Mouse (Mus musculus): ENCODE results near the gene Man1c1. TPM values are rescaled to one million over a fixed set of nuclear protein-coding genes. Genes with fewer than 3 reads are reported as not detected.

Man1c1 gene
- total RNA-seq, 2 experiments from 2014 or later: 16.7 to 17.9 TPM

DNA sequence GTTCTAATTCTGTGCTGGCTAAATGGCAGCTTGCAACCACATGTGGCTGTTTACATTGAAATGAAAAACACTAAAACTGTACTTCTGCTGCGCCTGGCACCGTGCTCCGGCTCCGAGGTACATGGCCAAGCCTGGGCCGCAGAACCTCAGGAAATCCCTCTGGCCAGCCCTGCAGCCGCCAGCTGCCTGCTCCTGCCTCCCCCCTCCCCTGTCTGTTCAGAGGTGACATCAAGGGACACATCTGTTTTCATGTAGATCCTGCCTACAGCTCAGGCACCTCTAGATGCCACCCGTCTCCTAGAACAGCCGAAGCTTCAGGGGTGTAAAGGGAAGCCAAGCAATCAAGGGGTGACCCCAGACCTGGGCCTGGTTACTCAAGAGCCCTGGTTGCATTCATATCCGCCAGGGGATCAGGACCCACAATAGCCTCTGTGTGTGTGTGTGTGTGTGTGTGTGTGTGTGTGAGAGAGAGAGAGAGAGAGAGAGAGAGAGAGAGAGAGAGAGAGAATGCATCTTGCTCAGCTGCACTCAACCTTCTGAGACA lies 145.4 kb downstream of the Man1c1 start:
- peak in 1 of 2 experiments; percentile 59 for DNase-seq (ENCODE audit: low spot score in 2 of 2)

GRCm38 (mm10) chr4:134557626-134558249 lies 146.4 kb downstream of the Man1c1 start:
- DNase-seq (ENCODE audit: low spot score in 2 of 2): no peak

GRCm38 (mm10) chr4:134555956-134556580 lies 148.0 kb downstream of the Man1c1 start:
- peak in 1 of 2 experiments; percentile 53 for DNase-seq (ENCODE audit: low spot score in 2 of 2)

GRCm38 (mm10) chr4:134553631-134554030 lies 150.5 kb downstream of the Man1c1 start:
- DNase-seq (ENCODE audit: low spot score in 2 of 2): no peak

DNA sequence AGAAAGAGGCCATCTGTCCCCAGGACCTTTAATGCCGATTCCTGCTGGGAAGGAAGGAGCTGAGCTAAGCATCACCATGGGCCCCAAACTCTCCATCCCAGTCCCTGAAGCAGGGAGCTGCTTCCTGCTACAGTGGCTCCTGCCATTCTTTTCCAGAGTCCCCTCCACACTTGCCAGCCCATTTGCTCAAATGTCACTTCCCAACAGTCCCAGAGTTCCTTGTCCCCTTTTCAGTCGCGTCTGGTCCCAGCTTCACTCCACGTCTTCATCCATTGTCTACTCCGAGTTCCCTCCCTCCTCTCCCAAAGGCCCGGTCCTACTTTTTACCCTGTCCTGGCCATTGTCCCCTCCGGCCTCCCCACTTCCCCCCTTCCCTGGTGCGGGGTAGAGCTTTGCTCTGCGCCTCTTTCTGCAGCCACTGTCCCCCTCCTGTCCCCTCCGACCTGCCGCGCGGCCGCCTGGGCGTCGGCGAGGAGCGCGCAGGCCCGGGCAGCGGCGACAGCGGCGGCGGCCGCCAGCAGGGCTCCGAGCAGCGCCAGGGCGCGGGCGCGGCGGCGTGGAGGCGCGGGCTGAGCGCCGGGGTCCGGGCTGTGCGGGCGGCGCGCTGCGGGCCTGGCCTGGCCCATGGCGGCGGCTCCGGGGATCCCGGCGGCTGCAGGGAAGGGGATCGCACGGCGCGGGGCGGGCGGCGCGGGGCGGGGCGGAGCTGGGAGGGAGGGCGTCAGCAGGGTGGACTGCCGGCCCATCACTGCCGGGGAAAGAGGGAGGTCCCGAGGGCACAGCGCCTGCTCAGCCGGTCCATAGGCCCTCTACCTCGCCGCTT lies 152.4 kb downstream of the Man1c1 start, which contains the start of gene Selenon:
TSS of gene Selenon (minus strand) at position 673 of the 823 bp plus-strand sequence.
- peak; percentile 57 to 72 for DNase-seq (ENCODE audit: low spot score in 2 of 2)

GRCm38 (mm10) chr4:134549899-134550298 lies 154.2 kb downstream of the Man1c1 start:
- no peak for DNase-seq (ENCODE audit: low spot score in 2 of 2)

DNA sequence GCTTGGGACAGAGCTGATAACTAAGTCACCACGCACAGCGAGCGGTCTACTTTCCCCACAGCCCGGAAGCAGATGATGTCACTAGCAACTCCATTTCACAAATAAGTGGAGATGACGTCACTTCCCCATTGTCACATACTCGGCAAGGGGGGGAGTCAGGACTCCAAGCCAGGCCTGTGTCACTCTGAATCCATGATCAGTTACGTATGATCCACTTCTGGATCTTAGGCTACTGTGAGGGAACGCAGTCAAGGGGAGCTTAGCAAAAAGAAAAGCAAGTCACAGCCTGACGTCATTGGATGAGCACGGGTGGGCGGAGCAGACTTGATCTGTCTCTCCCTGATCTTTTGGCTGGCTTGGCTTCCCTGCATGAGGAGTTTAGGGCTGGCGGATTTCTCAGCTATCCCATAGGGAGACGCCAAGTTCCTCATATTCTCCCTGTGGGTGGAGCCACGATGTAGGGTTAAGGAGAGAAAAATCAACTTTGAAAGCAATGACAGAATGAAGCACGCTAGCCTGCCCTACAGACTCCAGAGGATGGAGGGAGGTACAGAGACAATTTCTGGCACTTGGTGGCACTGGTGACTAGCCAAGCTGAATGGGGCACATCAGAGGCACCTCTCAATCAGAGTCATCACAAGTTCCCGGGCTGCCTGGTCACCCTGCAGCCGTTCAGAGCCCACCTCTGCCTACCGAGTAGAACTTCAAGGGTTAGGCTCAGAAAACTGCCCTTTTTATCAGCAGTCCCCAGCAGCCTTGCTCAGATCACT lies 155.7 kb downstream of the Man1c1 start:
- DNase-seq (ENCODE audit: low spot score in 2 of 2): no peak

GRCm38 (mm10) chr4:134546814-134547705 lies 157.0 kb downstream of the Man1c1 start:
- no peak for DNase-seq (ENCODE audit: low spot score in 2 of 2)

DNA sequence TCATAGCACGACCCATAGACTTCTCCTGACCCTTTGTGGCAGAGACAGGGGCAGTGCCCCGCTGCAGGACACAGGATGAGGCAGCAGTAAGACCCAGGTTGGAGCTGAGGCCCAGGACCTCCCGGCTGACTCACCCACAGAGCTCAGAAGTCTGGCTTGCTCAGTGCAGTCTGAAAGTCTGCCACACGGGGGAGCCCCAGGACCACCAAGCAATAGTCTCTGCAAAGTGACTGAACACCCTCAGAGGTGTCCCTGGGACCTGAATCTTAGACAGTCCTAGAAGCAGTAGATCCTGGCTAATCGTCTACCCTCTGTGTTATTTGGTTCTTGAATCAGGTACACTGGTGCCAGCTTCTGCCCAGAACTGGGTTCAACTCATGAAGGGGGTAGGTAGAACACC lies 160.8 kb downstream of the Man1c1 start:
- peak; percentile 87 to 89 for DNase-seq (ENCODE audit: low spot score in 2 of 2)

DNA sequence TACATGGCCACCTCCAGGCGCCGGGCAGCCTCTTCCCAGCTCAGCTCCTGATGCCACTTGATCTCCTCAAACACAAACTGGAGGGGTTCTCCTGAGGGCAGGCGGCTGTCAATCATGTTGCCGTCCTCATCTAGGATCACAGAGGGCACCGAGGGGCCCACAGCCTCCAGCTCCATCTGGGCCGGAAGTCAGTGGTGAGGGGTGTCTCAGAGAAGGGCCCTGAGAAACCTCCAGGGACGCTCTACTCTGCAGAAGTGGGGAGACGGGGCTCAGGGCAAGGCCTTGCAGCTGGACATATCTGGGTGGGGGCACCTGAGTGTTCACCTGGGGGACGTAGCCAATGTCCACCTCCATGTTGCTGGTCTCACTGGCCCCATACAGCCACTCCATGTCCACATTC lies 161.4 kb downstream of the Man1c1 start:
- DNase-seq (ENCODE audit: low spot score in 2 of 2): no peak

DNA sequence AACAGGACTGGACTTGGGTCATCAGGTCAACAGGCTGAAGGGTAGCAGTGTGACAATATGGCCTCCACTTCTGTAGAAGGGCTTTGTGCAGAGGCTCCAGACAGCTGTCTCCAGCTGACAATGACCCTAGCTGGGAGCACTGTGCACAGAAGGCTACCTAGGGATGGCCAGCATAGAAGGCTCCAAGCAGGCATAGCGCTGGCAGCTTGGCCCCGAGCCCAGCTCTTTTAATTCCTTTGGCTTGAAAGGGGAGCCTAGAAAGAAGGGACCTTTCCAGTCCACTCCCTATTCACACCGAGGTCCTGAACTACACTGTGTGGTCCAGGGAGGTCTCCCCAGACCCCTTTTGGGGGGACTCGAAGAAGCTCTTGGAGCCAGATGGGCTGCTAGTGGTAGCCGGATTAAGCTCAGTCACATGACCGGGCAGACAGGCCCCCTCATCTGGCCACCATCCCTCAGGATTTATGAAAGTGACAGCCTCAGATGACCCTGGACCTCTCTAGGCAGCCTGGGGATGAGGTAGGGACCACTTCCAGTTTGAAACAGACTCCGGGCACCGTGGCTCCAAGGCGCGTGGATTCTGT lies 165.0 kb downstream of the Man1c1 start:
- DNase-seq (ENCODE audit: low spot score in 2 of 2): no peak

GRCm38 (mm10) chr4:134535787-134536151 lies 168.3 kb downstream of the Man1c1 start:
- DNase-seq (ENCODE audit: low spot score in 2 of 2): no peak

DNA sequence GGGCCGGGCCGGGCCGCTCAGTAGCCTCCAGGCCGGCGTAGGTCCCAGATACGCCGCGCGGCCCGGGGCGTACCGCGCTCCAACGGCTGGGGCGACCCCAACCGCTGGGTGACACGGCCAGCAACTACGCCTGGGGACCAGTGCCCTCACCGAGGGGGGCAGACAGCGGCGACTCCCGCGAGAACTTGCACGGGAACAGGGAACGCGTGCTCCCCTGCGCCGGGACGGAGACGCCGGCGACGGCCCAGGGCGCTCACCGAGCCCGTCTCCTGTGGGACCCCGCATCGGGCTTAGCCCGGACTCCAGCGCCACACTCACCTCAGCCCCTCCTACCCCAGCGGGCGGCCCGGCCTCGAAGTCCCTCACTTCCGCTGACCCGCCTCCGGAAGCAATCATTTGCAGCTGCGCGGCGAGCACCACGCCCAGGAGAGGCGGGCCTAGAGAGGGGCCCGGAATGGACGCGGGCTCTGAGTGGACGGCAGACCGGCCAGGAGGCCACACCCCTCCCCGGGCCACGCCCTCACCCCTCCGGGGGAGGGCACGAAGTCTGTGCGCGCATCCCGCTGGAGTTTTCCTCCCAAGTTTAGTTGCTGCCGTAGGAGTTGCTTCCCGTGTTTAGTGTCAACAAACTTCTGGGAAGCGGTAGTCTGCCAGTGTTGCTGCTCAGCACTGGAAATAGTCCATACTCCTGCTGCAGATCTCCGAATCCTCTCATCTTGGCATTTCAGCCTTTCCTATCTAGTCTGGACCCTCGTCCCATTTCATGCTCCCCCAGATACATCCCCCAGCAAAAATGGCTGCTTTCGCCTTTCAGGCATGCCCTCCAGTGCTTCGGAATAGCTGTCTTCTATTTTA lies 168.9 kb downstream of the Man1c1 start, which contains the start of gene Mtfr1l:
TSS of gene Mtfr1l (minus strand) at position 456 of the 855 bp plus-strand sequence.
- DNase-seq (ENCODE audit: low spot score in 2 of 2): peak; percentile 94 to 98

DNA sequence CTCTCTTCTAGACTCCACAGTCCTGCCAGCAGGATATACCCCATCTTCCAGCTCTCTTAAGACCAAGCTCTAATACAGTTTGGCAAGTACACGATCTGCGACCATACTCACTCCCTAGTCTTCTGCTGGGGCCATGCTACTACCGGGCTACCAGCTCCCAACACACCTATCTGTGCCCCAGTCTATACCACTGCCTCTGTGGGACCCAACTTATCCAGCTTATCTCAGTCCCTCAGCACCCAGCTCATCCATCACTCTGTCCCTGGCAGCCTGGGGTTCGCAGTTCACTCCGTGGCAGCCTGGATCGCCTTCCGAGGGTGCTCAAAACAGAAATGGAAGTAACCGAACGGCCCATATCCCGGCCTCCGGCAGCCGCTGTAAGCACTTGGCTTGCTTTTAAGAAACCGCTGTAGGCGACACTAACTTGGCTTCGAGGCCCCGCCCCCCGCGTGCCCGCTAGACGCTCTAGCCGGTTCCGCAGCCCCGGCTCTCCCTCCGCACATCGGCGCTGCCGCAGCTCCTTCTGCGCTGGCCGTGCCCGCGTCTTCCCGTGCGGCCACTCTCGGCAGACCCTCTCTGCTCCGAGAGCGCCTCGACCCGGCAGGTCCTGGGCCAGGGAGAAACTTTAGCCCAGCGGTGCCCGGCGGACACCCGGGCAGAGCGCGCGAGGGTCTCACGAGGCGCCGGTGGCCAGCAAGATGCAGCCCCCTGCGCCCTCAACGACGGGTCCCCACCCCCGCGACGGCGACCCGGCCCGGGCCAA lies 169.8 kb downstream of the Man1c1 start:
- peak; percentile 60 to 76 for DNase-seq (ENCODE audit: low spot score in 2 of 2)

GRCm38 (mm10) chr4:134533421-134533820 lies 170.7 kb downstream of the Man1c1 start:
- DNase-seq (ENCODE audit: low spot score in 2 of 2): no peak

DNA sequence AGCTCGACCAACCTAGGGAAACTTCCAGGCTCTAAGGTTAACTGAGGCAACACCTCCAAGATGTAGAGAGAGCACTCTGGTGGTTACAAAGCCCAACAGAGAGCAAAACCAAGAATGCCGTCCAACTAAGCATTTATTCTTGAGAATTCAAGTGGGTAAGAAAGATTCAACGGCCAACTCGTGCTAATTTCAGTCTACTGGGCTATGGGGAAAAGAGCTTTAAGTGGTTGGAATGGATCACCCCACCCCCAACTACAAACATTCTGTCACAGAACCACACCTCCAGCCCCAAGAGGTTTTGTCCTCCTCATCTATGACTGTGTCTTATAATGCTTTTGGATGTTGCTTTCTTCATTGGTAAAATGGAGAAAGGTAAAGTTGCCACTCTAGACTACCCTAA lies 171.2 kb downstream of the Man1c1 start:
- DNase-seq (ENCODE audit: low spot score in 2 of 2): no peak

GRCm38 (mm10) chr4:134526220-134526619 lies 177.9 kb downstream of the Man1c1 start:
- DNase-seq (ENCODE audit: low spot score in 2 of 2): no peak

- no peak for DNase-seq (ENCODE audit: low spot score in 2 of 2)
Measured at GRCm38 (mm10) chr4:134525806-134526205, 178.3 kb downstream of the Man1c1 start.

All from gastrocnemius, postnatal 4 days (tissue).